Mouse (Mus musculus): ENCODE measurements around the gene Dyx1c1. TPM values are rescaled to one million over a fixed set of nuclear protein-coding genes. Genes with fewer than 3 reads are reported as not detected.

Dyx1c1 gene
- polyA plus RNA-seq (2016; fragmentation: Nextera tagmentation; extraction: Ambion mirVana) = 1.5 and 1.8 TPM in 2 replicates

- Histone ChIP-seq H3K4me3 (peak within 1 kb of the TSS; percentile 78), H3K36me3 (replicated peaks) (no peaks in the 10 kb centered on the region), H3K9me3 (no peaks in the 10 kb centered on the region), H3K27me3 (ENCODE audit: poor library complexity, severe bottlenecking) (no peaks in the 10 kb centered on the region), H3K4me1 (peaks cover 15% of the 10 kb centered on the region), H3K27ac (peak within 1 kb of the TSS; percentile 78)
- DNase-seq (ENCODE audit: extremely low spot score, low spot score) = peak; percentile 88
- 2% methylated on average over 43 of the region's 43 CpGs for WGBS
Observed at GRCm38 (mm10) chr9:72958521-72959450, at the start of gene Dyx1c1, which contains the start of gene Gm44503. Gene Dyx1c1, plus strand, starts transcription at chr9:72958785. Gene Gm44503, plus strand, starts transcription at chr9:72958852.

- H3K27ac ChIP-seq = no peak overlapping the region
- no peaks in the 10 kb centered on the region for H3K9me3 ChIP-seq
- no peak overlapping the region for H3K4me3 ChIP-seq
- DNase-seq (ENCODE audit: extremely low spot score, low spot score) = no peak
- WGBS = 89% methylated on average over 2 of the region's 2 CpGs
- H3K36me3 ChIP-seq (replicated peaks) = peaks cover 90% of the 10 kb centered on the region
- H3K27me3 ChIP-seq (ENCODE audit: poor library complexity, severe bottlenecking) = no peaks in the 10 kb centered on the region
- H3K4me1 ChIP-seq = no peaks in the 10 kb centered on the region
Observed at GRCm38 (mm10) chr9:72911381-72911780, 47.2 kb upstream of the Dyx1c1 start.

DNA sequence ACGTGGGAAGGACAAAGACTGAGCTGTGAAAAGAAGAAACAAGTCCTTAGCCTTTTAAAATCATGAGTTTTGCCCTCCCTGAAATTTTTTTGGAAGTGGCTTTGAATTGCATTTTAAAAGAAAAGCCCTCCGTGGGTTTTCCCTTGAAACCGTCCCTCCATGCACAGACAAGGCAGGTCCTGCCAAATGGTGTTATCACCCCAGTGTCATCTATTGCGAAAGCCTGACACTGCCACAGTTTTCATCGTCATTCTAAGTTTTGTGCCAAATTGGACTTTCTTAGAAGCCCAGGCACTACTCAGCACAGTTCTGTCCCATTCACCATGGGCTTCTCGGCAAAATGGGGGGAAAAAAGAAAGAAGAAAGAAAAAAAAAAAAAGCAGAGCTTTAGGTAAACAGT lies 45.0 kb upstream of the Dyx1c1 start:
- H3K27me3 ChIP-seq (ENCODE audit: poor library complexity, severe bottlenecking) = no peaks in the 10 kb centered on the region
- no peak overlapping the region for H3K4me3 ChIP-seq
- H3K9me3 ChIP-seq = no peaks in the 10 kb centered on the region
- DNase-seq (ENCODE audit: extremely low spot score, low spot score) = no peak
- WGBS = 91% methylated on average over 6 of the region's 6 CpGs
- H3K36me3 ChIP-seq (replicated peaks) = peaks cover 74% of the 10 kb centered on the region
- no peak overlapping the region for H3K27ac ChIP-seq
- no peaks in the 10 kb centered on the region for H3K4me1 ChIP-seq

DNA sequence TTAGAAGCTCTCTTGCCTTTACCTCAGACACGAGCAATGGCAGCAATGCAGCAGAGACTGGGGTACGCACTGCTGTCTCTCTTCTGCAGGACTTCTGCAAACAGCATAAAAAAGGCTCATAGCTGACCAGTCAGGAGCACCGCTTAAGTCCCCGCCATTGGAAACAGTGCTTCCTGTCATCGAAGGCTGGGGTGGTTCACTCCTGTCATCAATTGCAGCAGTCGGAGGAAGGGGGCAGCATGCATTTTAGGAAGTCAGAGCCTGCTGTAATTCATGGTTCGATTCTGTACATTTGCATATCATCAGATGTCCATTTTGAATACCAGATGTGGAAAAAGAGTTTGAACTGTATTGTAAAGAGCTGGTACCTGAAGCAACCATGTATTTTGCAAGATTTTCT lies 42.9 kb upstream of the Dyx1c1 start:
- Histone ChIP-seq H3K9me3 (no peaks in the 10 kb centered on the region), H3K4me1 (no peaks in the 10 kb centered on the region), H3K27me3 (ENCODE audit: poor library complexity, severe bottlenecking) (no peaks in the 10 kb centered on the region), H3K4me3 (no peak overlapping the region), H3K27ac (no peak overlapping the region), H3K36me3 (replicated peaks) (peaks cover 52% of the 10 kb centered on the region)
- DNase-seq (ENCODE audit: extremely low spot score, low spot score) = no peak
- 84% methylated on average over 7 of the region's 7 CpGs for WGBS

GRCm38 (mm10) chr9:72923068-72923467 lies 35.5 kb upstream of the Dyx1c1 start:
- peaks cover 3% of the 10 kb centered on the region for H3K36me3 ChIP-seq (replicated peaks)
- 81% methylated on average over 3 of the region's 3 CpGs for WGBS
- peaks cover 47% of the 10 kb centered on the region for H3K27me3 ChIP-seq (ENCODE audit: poor library complexity, severe bottlenecking)

GRCm38 (mm10) chr9:72925021-72925934 lies 33.3 kb upstream of the Dyx1c1 start, which contains the start of gene Pygo1:
Gene Pygo1, plus strand, starts transcription at chr9:72925645.
- peaks cover 6% of the 10 kb centered on the region for H3K36me3 ChIP-seq (replicated peaks)
- under 1% methylated on average over 107 of the region's 108 CpGs for WGBS
- peak within 1 kb of the TSS; percentile 93 for H3K27ac ChIP-seq
- peak within 1 kb of the TSS; percentile 80 for H3K4me3 ChIP-seq
- H3K4me1 ChIP-seq = peaks cover 30% of the 10 kb centered on the region
- DNase-seq (ENCODE audit: extremely low spot score, low spot score) = peak; percentile 68
- H3K9me3 ChIP-seq = no peaks in the 10 kb centered on the region
- peaks cover 47% of the 10 kb centered on the region for H3K27me3 ChIP-seq (ENCODE audit: poor library complexity, severe bottlenecking)

More at GRCm38 (mm10) chr9:72923068-72923467, 35.5 kb upstream of the Dyx1c1 start:
- H3K4me1 ChIP-seq = peaks cover 28% of the 10 kb centered on the region
- no peaks in the 10 kb centered on the region for H3K9me3 ChIP-seq
- no peak overlapping the region for H3K4me3 ChIP-seq
- no peak for DNase-seq (ENCODE audit: extremely low spot score, low spot score)
- no peak overlapping the region for H3K27ac ChIP-seq

DNA sequence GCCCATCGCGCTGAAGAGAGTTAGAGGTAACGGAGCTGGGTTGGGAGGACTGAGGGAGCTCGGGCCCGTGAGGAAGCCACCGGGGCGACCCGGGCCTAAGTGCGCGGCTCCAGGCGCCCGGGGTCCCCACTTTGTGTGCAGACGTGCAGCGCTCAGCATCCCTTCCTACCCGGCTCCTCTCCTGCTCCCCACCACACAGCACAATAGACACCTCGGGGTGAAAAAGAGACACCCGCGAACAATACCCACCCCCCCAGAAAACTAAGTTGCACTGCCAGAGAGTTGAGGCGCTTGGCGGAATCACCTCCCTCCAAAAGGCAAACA lies 32.7 kb upstream of the Dyx1c1 start:
- Histone ChIP-seq H3K36me3 (replicated peaks) (peaks cover 8% of the 10 kb centered on the region), H3K27ac (peak overlapping the region; percentile 93), H3K27me3 (ENCODE audit: poor library complexity, severe bottlenecking) (peaks cover 47% of the 10 kb centered on the region), H3K9me3 (no peaks in the 10 kb centered on the region), H3K4me3 (peak overlapping the region; percentile 80), H3K4me1 (peaks cover 30% of the 10 kb centered on the region)
- 2% methylated on average over 20 of the region's 20 CpGs for WGBS
- DNase-seq (ENCODE audit: extremely low spot score, low spot score) = no peak

DNA sequence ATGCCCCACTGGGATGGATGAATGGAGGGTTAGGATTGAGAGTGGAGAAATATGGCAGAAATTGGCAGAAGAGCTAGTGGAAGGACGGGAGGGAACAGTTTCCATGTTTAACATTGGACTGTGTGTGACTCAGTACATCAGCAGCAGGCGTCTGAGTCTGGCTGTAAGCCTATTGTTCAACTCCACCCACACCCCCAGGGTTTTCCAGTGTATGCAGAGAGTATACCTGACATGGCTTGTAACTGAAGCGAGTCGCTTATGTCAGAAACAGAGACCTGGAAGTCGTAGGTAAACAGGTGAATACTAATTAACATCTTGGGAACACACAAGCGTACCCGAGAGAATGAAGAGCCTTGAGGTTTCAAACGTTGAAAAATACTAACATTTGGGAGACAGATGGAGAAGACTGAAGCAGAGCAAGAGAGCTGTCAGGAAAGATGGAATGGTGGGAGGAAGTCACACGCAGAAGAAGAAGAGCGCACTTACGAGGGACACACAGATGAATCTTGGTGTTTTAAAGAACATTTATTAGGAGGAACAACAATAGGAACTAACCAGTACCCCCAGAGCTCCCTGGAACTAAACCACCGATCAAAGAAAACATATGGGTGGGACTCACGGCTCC lies 27.3 kb upstream of the Dyx1c1 start:
- peaks cover 47% of the 10 kb centered on the region for H3K36me3 ChIP-seq (replicated peaks)
- no peak overlapping the region for H3K27ac ChIP-seq
- H3K27me3 ChIP-seq (ENCODE audit: poor library complexity, severe bottlenecking) = peaks cover 19% of the 10 kb centered on the region
- no peak for DNase-seq (ENCODE audit: extremely low spot score, low spot score)
- WGBS = 84% methylated on average over 13 of the region's 13 CpGs
- H3K4me3 ChIP-seq = no peak overlapping the region
- H3K9me3 ChIP-seq = peaks cover 6% of the 10 kb centered on the region; the same call in 1 of the 2 replicates
- peaks cover 16% of the 10 kb centered on the region for H3K4me1 ChIP-seq

GRCm38 (mm10) chr9:72935309-72935708 lies 23.3 kb upstream of the Dyx1c1 start:
- H3K27ac ChIP-seq = no peak overlapping the region
- H3K9me3 ChIP-seq = peaks cover 6% of the 10 kb centered on the region; the same call in 1 of the 2 replicates
- H3K36me3 ChIP-seq (replicated peaks) = peaks cover 43% of the 10 kb centered on the region
- no peak for DNase-seq (ENCODE audit: extremely low spot score, low spot score)
- WGBS = 90% methylated on average over 4 of the region's 4 CpGs
- H3K4me1 ChIP-seq = no peaks in the 10 kb centered on the region
- no peaks in the 10 kb centered on the region for H3K27me3 ChIP-seq (ENCODE audit: poor library complexity, severe bottlenecking)
- no peak overlapping the region for H3K4me3 ChIP-seq

DNA sequence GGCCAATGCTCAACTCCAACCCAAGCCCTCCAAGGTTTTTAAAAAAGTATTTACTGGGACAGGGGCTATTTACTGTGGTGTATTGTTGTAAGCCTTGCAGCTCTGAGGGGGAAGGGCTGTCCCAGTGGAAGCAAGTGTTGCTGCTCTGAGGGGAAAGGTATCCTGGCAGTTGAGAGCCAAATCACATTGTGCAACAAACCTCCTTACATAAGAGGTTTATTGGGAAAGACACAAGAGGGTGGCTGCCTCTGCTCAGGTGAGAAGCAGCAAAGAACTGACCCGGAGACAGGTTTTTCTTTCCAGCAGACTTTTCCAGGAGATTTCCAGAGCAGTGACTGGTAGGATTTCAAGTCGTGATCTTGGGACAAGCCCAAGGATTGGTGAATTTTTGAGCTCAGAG lies 22.3 kb upstream of the Dyx1c1 start:
- no peak for DNase-seq (ENCODE audit: extremely low spot score, low spot score)
- Histone ChIP-seq H3K4me1 (no peaks in the 10 kb centered on the region), H3K27ac (no peak overlapping the region), H3K27me3 (ENCODE audit: poor library complexity, severe bottlenecking) (no peaks in the 10 kb centered on the region), H3K9me3 (peaks cover 6% of the 10 kb centered on the region; the same call in 1 of the 2 replicates), H3K4me3 (no peak overlapping the region), H3K36me3 (replicated peaks) (peaks cover 40% of the 10 kb centered on the region)
- WGBS = 78% methylated on average over 2 of the region's 2 CpGs

GRCm38 (mm10) chr9:72943424-72943823 lies 15.2 kb upstream of the Dyx1c1 start:
- no peaks in the 10 kb centered on the region for H3K27me3 ChIP-seq (ENCODE audit: poor library complexity, severe bottlenecking)
- H3K36me3 ChIP-seq (replicated peaks) = peaks cover 55% of the 10 kb centered on the region
- H3K4me3 ChIP-seq = no peak overlapping the region
- H3K27ac ChIP-seq = no peak overlapping the region
- peaks cover 9% of the 10 kb centered on the region for H3K9me3 ChIP-seq
- 62% methylated on average over 3 of the region's 3 CpGs for WGBS
- no peaks in the 10 kb centered on the region for H3K4me1 ChIP-seq
- no peak for DNase-seq (ENCODE audit: extremely low spot score, low spot score)

- no peaks in the 10 kb centered on the region for H3K27me3 ChIP-seq (ENCODE audit: poor library complexity, severe bottlenecking)
- no peaks in the 10 kb centered on the region for H3K4me1 ChIP-seq
- peaks cover 9% of the 10 kb centered on the region for H3K9me3 ChIP-seq
- H3K36me3 ChIP-seq (replicated peaks) = peaks cover 55% of the 10 kb centered on the region
- 92% methylated on average over 13 of the region's 13 CpGs for WGBS
- no peak overlapping the region for H3K4me3 ChIP-seq
- DNase-seq (ENCODE audit: extremely low spot score, low spot score) = no peak
- no peak overlapping the region for H3K27ac ChIP-seq
Observed at GRCm38 (mm10) chr9:72944286-72944685, 14.3 kb upstream of the Dyx1c1 start.
